In genomic region chr6:32604901-32605300, GRCm38 (mm10) we compare ENCODE assay signal across 24 mouse cellular contexts. TPM values are rescaled to one million over a fixed set of nuclear protein-coding genes. Genes with fewer than 3 reads are reported as not detected.
DNase-seq lines count a peak whose midpoint lies in the region; ATAC-seq and TF ChIP-seq lines count a peak whose summit lies in the region.
"Had no signal": no experiment of that assay in that cellular context is flagged by ENCODE, and none has a peak within 500 bp of the region (broad histone marks: within the 10 kb centered on the region; RNA-seq: fewer than 3 reads in every experiment).

No protein-coding gene starts in this region.

- no peak for TF ChIP-seq CTCF in layer of hippocampus, adult 2 months (conservative IDR thresholded peaks at IDR 0.05)

- H3K27ac ChIP-seq in layer of hippocampus, adult 2 months, result no peak overlapping the region
- H3K27ac ChIP-seq: forebrain, embryonic 10.5 days; forebrain, embryonic 13.5 days; heart, adult 2 months; heart, embryonic 10.5 days; hindbrain, embryonic 12.5 days; hindbrain, embryonic 15.5 days had no signal

- H3K4me3 ChIP-seq in layer of hippocampus, adult 2 months, result no peak overlapping the region
- H3K4me3 ChIP-seq: forebrain, embryonic 10.5 days; forebrain, embryonic 13.5 days; heart, adult 2 months; heart, embryonic 10.5 days; hindbrain, embryonic 12.5 days; hindbrain, embryonic 15.5 days had no signal

- no peak for DNase-seq in frontal cortex, postnatal 10 days (ENCODE audit: low spot score in 2 of 2)
- peak; percentile 34 for DNase-seq in layer of hippocampus, adult 9-11 months
- DNase-seq in layer of hippocampus, adult 2 months (ENCODE audit: low spot score in 2 of 2), result no peak
- DNase-seq in left cerebral cortex, postnatal 36 days (ENCODE audit: low spot score in 2 of 2), result peak; percentile 58 to 78
- no peak for DNase-seq in left cerebral cortex, postnatal 10 days (ENCODE audit: extremely low spot score in 1 of 2, low spot score in 2 of 2)
- DNase-seq in right cerebral cortex, postnatal 36 days (ENCODE audit: low spot score in 2 of 2), result peak; percentile 48 to 77
- DNase-seq in right cerebral cortex, postnatal 10 days (ENCODE audit: low spot score in 2 of 2), result no peak
- DNase-seq: adrenal gland, adult 8-10 months; adrenal gland, postnatal 25 days; cerebellum, adult 18-20 months; cerebellum, adult 9-10 months; cerebellum, postnatal 14 days; gastrocnemius, postnatal 10 days; gastrocnemius, postnatal 36 days; heart, adult 2 months had no signal

- peak; percentile 93 for ATAC-seq in frontal cortex, adult (ENCODE audit: low TSS enrichment)
- ATAC-seq: activated CD4-positive, CD25-positive, alpha-beta regulatory T cell, adult 4 months; forebrain, embryonic 13.5 days; forebrain, embryonic 16.5 days had no signal

- intact Hi-C loops in left cerebral cortex, postnatal 36 days (cut with DNase I), result loop anchor here (5.0 to 10.0 kb wide), 2 partner anchors 32 to 110 kb away; no protein-coding TSS in a partner anchor
- intact Hi-C loops in left cerebral cortex, postnatal 10 days (cut with DNase I), result no loop called here

RNA-seq across cellular contexts. Expression of gene Plxna4, which starts 16.9 kb away (rescaled TPM):
- 100 to 1,000 TPM; 126 to 131 TPM for total RNA-seq in layer of hippocampus, adult 2 months (2021)
- 10 to 100 TPM; 62.9 to 70.2 TPM for total RNA-seq in left cerebral cortex, postnatal 36 days (2021)
- total RNA-seq in left cerebral cortex, postnatal 10 days (2021), result 10 to 100 TPM; 87.8 to 94.9 TPM
- total RNA-seq: granulocyte monocyte progenitor cell, adult 5-6 weeks had no signal

Comparison
In these comparisons a context has a peak if more than half of its experiments do, and no peak if none do; other contexts are left out.
1. DNase-seq: peak in layer of hippocampus, adult 9-11 months (single experiment), left cerebral cortex, postnatal 36 days (2 of 2) and right cerebral cortex, postnatal 36 days (2 of 2); none in frontal cortex, postnatal 10 days (0 of 2), layer of hippocampus, adult 2 months (0 of 2), left cerebral cortex, postnatal 10 days (0 of 2) and right cerebral cortex, postnatal 10 days (0 of 2).